Mouse (Mus musculus) heart, postnatal 0 days (tissue): ENCODE measurements around the gene Nrcam.

Source experiments
- CTCF ChIP-seq: IDR thresholded peaks from 2 replicates; pipeline ENCODE4 v1.5.1; 2016; ENCODE audit warnings: antibody characterized with exemption, control low read depth, low read depth
- EP300 ChIP-seq: IDR thresholded peaks from 2 replicates; pipeline ENCODE4 v1.6.1; 2016; ENCODE audit warnings: antibody characterized with exemption, low read depth

DNA sequence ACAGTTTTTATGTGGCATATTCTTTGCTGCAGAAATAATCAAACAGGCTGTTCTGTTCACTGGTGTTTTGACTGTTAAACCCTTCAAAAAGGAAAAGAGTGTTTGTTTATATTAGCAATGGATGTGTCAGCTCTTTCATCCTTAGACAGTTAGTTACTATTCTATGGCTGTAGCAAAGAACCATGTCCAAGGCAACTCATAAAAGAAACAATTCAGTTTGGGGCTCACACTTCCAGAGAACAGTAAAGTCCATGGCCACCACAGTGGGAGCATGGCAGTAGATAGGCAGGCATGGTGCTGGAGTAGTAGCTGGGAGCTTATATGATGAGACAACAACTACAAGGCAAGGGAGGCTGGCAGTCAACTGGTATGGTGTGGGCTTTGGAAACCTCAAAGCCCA is 231.3 kb downstream of the Nrcam start:
- TF ChIP-seq CTCF (no peak), EP300 (no peak)
